Mouse (Mus musculus) kidney, adult 2 months (tissue): ENCODE data around the gene Ube2c.

Experiments used
- CTCF ChIP-seq: fragments of 200-500 bp; conservative IDR thresholded peaks from 2 replicates; pipeline ENCODE4 v1.5.1; 2011; ENCODE audit warnings: low read depth, mild to moderate bottlenecking, control low read depth, low read length, moderate library complexity, mixed read lengths; ENCODE audit not compliant: insufficient read depth, insufficient read length
- POLR2A ChIP-seq: fragments of 200-500 bp; IDR thresholded peaks from one replicate; pipeline ENCODE4 v1.6.1; 2011; ENCODE audit warnings: low read depth, low read length, control low read depth

GRCm38 (mm10) chr2:164825521-164825920 is 55.8 kb downstream of the Ube2c start:
- TF ChIP-seq POLR2A (no peak), CTCF (no peak)
